Mouse (Mus musculus): ENCODE measurements around the gene Alkbh2. TPM values are rescaled to one million over a fixed set of nuclear protein-coding genes. Genes with fewer than 3 reads are reported as not detected.

Alkbh2 gene
- total and polyA plus RNA-seq, 3 experiments, result 15.2 to 22.6 TPM; not detected in 1

DNA sequence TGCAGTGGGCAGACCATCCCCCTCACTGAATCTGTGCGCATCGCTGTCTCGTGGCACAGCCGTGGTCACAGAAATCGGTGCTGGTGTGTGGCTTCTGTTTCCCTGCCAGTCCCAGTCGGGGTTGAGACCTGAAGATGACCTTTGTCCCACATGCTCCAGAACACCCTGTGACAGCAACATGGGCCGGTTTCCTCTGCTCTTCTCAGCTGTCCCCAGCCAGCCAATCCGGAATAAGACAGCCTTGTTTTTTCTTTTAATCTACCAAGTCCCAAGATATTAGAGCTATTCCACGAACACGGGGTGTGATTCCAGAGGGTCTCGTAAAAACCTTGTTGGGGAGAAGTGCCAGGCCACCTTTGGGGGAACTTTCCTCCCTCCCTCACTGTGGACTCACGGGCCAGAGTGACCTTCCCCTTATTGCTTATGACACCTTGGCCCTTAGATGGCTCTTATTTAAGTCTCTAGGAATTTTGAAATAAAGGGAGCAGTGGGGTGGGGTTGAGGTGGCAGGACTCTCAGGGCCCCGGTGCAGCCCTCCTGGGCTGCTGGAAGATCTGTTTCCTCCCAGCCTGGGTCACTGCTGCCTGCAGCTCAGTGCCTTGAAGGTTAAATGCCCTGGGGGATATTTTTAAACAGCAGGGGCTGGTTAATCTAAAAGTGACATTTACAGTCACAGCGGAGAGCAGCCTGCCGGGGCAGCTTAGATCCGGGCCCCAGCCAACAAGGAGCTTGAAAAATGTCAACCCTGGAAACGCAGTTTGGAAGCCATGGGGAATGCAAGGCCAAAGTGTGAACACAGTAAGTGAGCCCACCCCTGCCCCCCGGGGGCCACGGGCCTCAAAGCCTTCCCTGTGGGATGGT lies 18.2 kb upstream of the Alkbh2 start, which contains the start of gene Acacb:
Gene Acacb (plus strand): TSS at position 508 of the 861 bp plus-strand sequence.
- Histone ChIP-seq H3K27me3 (ENCODE audit: control insufficient read depth in 1 of 2, insufficient read depth in 2 of 2, low read length in 2 of 2) (no peaks in the 10 kb centered on the region; a peak in 1 of 4 replicates), H3K36me3 (ENCODE audit: control insufficient read depth in 1 of 2, insufficient read depth in 2 of 2, low read length in 2 of 2) (no peaks in the 10 kb centered on the region), H3K79me2 (ENCODE audit: control insufficient read depth, insufficient read depth, low read length, poor library complexity) (no peaks in the 10 kb centered on the region), H3K4me1 (ENCODE audit: control insufficient read depth in 1 of 2, insufficient read depth in 2 of 2, low read length in 2 of 2) (no peaks in the 10 kb centered on the region), H3K9me3 (replicated peaks; ENCODE audit: insufficient read depth, low read length) (no peaks in the 10 kb centered on the region), H3K9ac (ENCODE audit: control insufficient read depth, low read depth, low read length, poor library complexity, severe bottlenecking) (no peak within 1 kb of the TSS), H3K27ac (ENCODE audit: control insufficient read depth, low read depth, low read length) (no peak within 1 kb of the TSS), H3K4me3 (ENCODE audit: control insufficient read depth in 1 of 2, insufficient read depth in 1 of 2, low read depth in 2 of 2, low read length in 2 of 2) (no peak within 1 kb of the TSS)
- DNase-seq (ENCODE audit: low read depth, low spot score), result no peak
- TF ChIP-seq UBTF (IDR thresholded peaks at IDR 0.05; ENCODE audit: borderline replicate concordance, insufficient read depth, low read depth, low read length), result no peak
- no peak for TF ChIP-seq RCOR1 (IDR thresholded peaks at IDR 0.05; ENCODE audit: low read depth, low read length)

DNA sequence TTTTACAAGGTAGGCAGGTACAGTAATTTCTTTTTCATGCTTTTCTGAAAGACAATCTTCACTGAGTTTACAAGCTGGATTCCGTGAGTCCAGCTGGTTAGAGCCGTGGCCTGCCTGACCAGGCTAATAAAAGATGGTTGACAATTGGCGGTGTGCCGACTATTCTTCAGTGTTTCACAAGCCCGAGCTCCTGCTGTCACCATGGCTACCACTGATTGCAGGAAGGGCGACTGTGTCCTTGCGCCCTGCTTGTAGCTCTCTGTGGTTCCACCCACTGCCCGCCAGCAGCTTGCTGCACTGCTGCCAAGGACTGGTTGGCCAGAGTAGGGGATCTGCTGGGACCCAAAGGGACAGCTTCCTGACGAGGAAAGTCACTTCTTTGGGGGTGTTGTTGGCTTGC lies 11.2 kb upstream of the Alkbh2 start:
- Histone ChIP-seq H3K4me3 (ENCODE audit: control insufficient read depth in 1 of 2, insufficient read depth in 1 of 2, low read depth in 2 of 2, low read length in 2 of 2) (no peak overlapping the region), H3K79me2 (ENCODE audit: control insufficient read depth, insufficient read depth, low read length, poor library complexity) (no peaks in the 10 kb centered on the region), H3K27me3 (ENCODE audit: control insufficient read depth in 1 of 2, insufficient read depth in 2 of 2, low read length in 2 of 2) (no peaks in the 10 kb centered on the region), H3K4me1 (ENCODE audit: control insufficient read depth in 1 of 2, insufficient read depth in 2 of 2, low read length in 2 of 2) (peaks cover 2 to 7% of the 10 kb centered on the region in 2 experiments; a peak in 3 of 4 replicates), H3K9me3 (replicated peaks; ENCODE audit: insufficient read depth, low read length) (no peaks in the 10 kb centered on the region), H3K9ac (ENCODE audit: control insufficient read depth, low read depth, low read length, poor library complexity, severe bottlenecking) (no peak overlapping the region), H3K36me3 (ENCODE audit: control insufficient read depth in 1 of 2, insufficient read depth in 2 of 2, low read length in 2 of 2) (peaks cover 0 to 3% of the 10 kb centered on the region in 2 experiments; a peak in 2 of 4 replicates), H3K27ac (ENCODE audit: control insufficient read depth, low read depth, low read length) (no peak overlapping the region)
- DNase-seq (ENCODE audit: low read depth, low spot score), result no peak
- TF ChIP-seq MAZ (IDR thresholded peaks at IDR 0.05; ENCODE audit: low read depth, low read length), result no peak
- no peak for TF ChIP-seq MEF2A (IDR thresholded peaks at IDR 0.05; ENCODE audit: extremely low read depth, insufficient replicate concordance, low read depth, low read length, poor library complexity, severe bottlenecking)
- TF ChIP-seq CHD1 (IDR thresholded peaks at IDR 0.05; ENCODE audit: low read depth, low read length), result no peak

DNA sequence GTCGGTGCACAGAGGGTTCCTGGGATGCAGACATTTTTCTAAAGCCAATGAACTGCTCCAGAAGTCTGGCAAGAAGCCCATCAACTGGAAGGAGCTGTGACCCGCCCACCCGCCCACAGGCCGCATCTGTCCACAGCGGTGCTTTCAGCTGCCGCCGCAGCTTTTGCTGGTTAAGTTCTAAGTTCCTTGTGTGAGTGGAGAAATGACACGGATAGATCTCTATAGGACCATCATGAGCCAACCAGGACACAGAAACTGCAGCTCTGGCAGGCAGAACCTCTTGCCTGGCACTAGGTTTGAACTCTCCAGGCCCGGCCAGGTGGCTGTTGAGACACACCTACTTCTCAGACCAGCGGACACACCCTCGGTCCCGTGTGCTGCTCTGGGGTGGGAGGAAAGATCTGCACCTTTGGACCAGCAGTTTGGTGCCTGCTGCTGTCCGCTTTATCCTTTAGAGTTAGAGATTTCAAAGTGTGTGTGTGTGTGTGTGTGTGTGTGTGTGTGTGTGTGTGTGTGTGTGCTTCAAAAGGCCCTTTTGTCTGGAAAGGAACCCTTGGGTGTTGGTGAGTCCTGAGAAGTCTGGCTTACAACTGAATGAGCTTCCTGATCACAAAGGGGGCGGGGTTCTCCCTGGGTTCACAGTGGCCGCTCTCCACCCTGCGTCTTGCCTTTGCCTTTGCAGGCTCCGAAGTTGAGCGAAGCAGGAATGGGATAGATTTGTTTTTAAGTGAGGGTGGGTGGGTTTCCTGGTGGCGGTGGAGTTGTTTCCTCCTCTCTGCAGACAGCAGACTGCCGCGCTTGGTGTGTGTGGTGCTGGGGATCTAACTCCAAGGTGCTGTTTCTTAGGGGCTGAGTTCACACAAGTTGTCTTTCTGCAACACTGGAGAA lies 10.5 kb upstream of the Alkbh2 start:
- H3K9me3 ChIP-seq (replicated peaks; ENCODE audit: insufficient read depth, low read length), result no peaks in the 10 kb centered on the region
- H3K4me1 ChIP-seq (ENCODE audit: control insufficient read depth in 1 of 2, insufficient read depth in 2 of 2, low read length in 2 of 2), result peaks cover 6 to 11% of the 10 kb centered on the region in 2 experiments
- no peak for DNase-seq (ENCODE audit: low read depth, low spot score)
- no peak overlapping the region for H3K27ac ChIP-seq (ENCODE audit: control insufficient read depth, low read depth, low read length)
- TF ChIP-seq ELF1 (IDR thresholded peaks at IDR 0.05; ENCODE audit: low read depth, low read length) (no peak), SIN3A (IDR thresholded peaks at IDR 0.05; ENCODE audit: low read length) (no peak), EP300 (IDR thresholded peaks at IDR 0.05; ENCODE audit: low read depth in 1 of 2, low read length in 2 of 2) (no peak), NRF1 (IDR thresholded peaks at IDR 0.05; ENCODE audit: insufficient read depth, low read depth, low read length, poor library complexity, severe bottlenecking) (no peak), CTCF (IDR thresholded peaks at IDR 0.05 in 2 of 3, conservative IDR thresholded peaks at IDR 0.05 in 1 of 3; ENCODE audit: control insufficient read depth in 1 of 3, insufficient read depth in 1 of 3, low read depth in 2 of 3, low read length in 3 of 3, poor library complexity in 1 of 3, severe bottlenecking in 1 of 3) (no peak), MYC (IDR thresholded peaks at IDR 0.05; ENCODE audit: low read depth, low read length) (no peak), HCFC1 (IDR thresholded peaks at IDR 0.05; ENCODE audit: low read depth, low read length) (no peak), ZKSCAN1 (IDR thresholded peaks at IDR 0.05; ENCODE audit: low read depth, low read length) (no peak), TCF12 (IDR thresholded peaks at IDR 0.05; ENCODE audit: low read depth, low read length) (no peak), TAL1 (IDR thresholded peaks at IDR 0.05; ENCODE audit: low read length) (no peak), JUND (IDR thresholded peaks at IDR 0.05; ENCODE audit: low read depth, low read length) (no peak), USF2 (IDR thresholded peaks at IDR 0.05; ENCODE audit: borderline replicate concordance in 1 of 2, insufficient read depth in 1 of 2, low read depth in 1 of 2, low read length in 2 of 2) (no peak), MAX (IDR thresholded peaks at IDR 0.05; ENCODE audit: low read length) (no peak), USF1 (IDR thresholded peaks at IDR 0.05; ENCODE audit: low read depth, low read length) (no peak), TBP (IDR thresholded peaks at IDR 0.05; ENCODE audit: low read depth, low read length) (no peak)
- H3K79me2 ChIP-seq (ENCODE audit: control insufficient read depth, insufficient read depth, low read length, poor library complexity), result no peaks in the 10 kb centered on the region
- no peak overlapping the region for H3K9ac ChIP-seq (ENCODE audit: control insufficient read depth, low read depth, low read length, poor library complexity, severe bottlenecking)
- no peak overlapping the region for H3K4me3 ChIP-seq (ENCODE audit: control insufficient read depth in 1 of 2, insufficient read depth in 1 of 2, low read depth in 2 of 2, low read length in 2 of 2)
- no peaks in the 10 kb centered on the region for H3K27me3 ChIP-seq (ENCODE audit: control insufficient read depth in 1 of 2, insufficient read depth in 2 of 2, low read length in 2 of 2)
- peaks cover 0 to 8% of the 10 kb centered on the region in 2 experiments; a peak in 2 of 4 replicates for H3K36me3 ChIP-seq (ENCODE audit: control insufficient read depth in 1 of 2, insufficient read depth in 2 of 2, low read length in 2 of 2)

Data from MEL (cell line).